Mouse (Mus musculus) hindbrain, embryonic 12.5 days (tissue): ENCODE measurements around the gene Jagn1. TPM values are rescaled to one million over a fixed set of nuclear protein-coding genes. Genes with fewer than 3 reads are reported as not detected.
A peak's percentile ranks its signal among the peaks of the same experiment; 100 is the strongest.

Experiments
- ATAC-seq: fragments of 200-750 bp; cut with Nextera tagmentation; 2 replicates; pipeline ENCODE4 v1.8.0; 2017; ENCODE audit warnings: moderate TSS enrichment; ENCODE audit not compliant: low FRiP score
- H3K27ac ChIP-seq: fragments of 300-500 bp; sonication (generic); 2 replicates; pipeline ENCODE4 v1.5.1; 2016; ENCODE audit warnings: mild to moderate bottlenecking
- H3K27me3 ChIP-seq: fragments of 300-500 bp; sonication (generic); 2 replicates; pipeline ENCODE4 v1.6.1; 2016; ENCODE audit warnings: mild to moderate bottlenecking
- H3K36me3 ChIP-seq: fragments of 300-500 bp; sonication (generic); 2 replicates; pipeline ENCODE4 v1.6.1; 2016; ENCODE audit warnings: mild to moderate bottlenecking
- H3K4me1 ChIP-seq: fragments of 300-500 bp; sonication (generic); 2 replicates; pipeline ENCODE4 v1.6.1; 2016
- H3K4me2 ChIP-seq: fragments of 300-500 bp; sonication (generic); replicated peaks from 2 replicates; pipeline ENCODE4 v1.6.1; 2016; ENCODE audit warnings: mild to moderate bottlenecking
- H3K4me3 ChIP-seq: fragments of 300-500 bp; sonication (generic); 2 replicates; pipeline ENCODE4 v1.5.1; 2016; ENCODE audit warnings: mild to moderate bottlenecking
- H3K9ac ChIP-seq: fragments of 300-500 bp; sonication (generic); 2 replicates; pipeline ENCODE4 v1.6.1; 2016; ENCODE audit warnings: mild to moderate bottlenecking, moderate library complexity
- H3K9me3 ChIP-seq: fragments of 300-500 bp; sonication (generic); replicated peaks from 2 replicates; pipeline ENCODE4 v1.6.1; 2016; ENCODE audit warnings: mild to moderate bottlenecking
- WGBS: fragments of 180-500 bp; shearing (Covaris S2); methylation state at CpG from one replicate; pipeline ENCODE4 v1.1.7; 2016; 5-methylcytosine and 5-hydroxymethylcytosine counted together
- polyA plus RNA-seq: library from polyadenylated mRNA; unstranded; fragments of >200 nt; fragmentation: Nextera tagmentation; extraction: Ambion mirVana; gene quantifications from 2 replicates; pipeline ENCODE4 v1.2.1, GENCODE M21; 2016

Gene Jagn1
- polyA plus RNA-seq, 1 experiment from 2014 or later, result 71.3 TPM

DNA sequence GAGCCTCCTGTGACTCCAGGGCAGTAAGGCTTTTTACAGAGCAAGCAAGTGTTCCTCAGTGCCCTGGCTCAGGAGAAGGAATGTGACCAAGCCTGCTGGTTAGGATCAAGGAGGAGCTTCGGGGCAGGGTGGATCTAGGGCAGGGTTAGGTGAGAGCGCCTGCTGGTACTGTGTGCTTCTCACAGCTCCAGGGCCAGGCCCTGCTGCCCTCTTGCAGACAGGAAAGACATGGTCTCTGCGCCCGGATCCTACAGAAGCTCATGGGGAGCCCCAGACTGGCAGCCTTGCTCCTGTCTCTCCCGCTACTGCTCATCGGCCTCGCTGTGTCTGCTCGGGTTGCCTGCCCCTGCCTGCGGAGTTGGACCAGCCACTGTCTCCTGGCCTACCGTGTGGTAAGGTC, 16.3 kb downstream of the Jagn1 start:
- Histone ChIP-seq H3K4me2 (no peak overlapping the region), H3K36me3 (no peaks in the 10 kb centered on the region), H3K27ac (no peak overlapping the region), H3K27me3 (peaks cover 5% of the 10 kb centered on the region; the same call in 1 of the 2 replicates), H3K4me3 (no peak overlapping the region), H3K9ac (no peak overlapping the region), H3K4me1 (no peaks in the 10 kb centered on the region), H3K9me3 (no peaks in the 10 kb centered on the region)
- no peak for ATAC-seq
- WGBS, result 70% methylated on average over 10 of the region's 10 CpGs

DNA sequence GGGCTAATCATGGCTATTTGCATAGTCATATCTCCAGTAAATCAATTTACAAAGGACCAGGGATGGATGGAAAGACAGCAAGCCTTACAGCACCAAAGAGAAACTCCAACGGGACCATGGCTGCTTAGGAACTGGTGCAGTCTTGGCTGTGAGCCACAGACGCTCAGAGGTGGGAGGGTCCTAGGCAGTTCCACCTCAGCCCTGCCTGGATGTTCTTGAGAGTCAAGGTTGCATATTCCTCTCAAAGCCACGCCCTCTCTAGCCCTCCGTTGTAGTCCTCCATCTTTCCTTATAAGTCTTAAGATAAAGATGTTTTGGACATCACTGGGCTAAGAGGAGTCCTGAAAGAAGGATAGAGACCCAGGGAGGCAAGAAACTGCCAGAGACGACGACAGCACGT, 21.7 kb downstream of the Jagn1 start:
- no peak overlapping the region for H3K4me2 ChIP-seq
- H3K9me3 ChIP-seq, result no peaks in the 10 kb centered on the region
- H3K36me3 ChIP-seq, result no peaks in the 10 kb centered on the region
- H3K9ac ChIP-seq, result no peak overlapping the region
- H3K27me3 ChIP-seq, result peaks cover 7% of the 10 kb centered on the region
- no peak overlapping the region for H3K4me3 ChIP-seq
- no peak for ATAC-seq
- no peak overlapping the region for H3K27ac ChIP-seq
- no peaks in the 10 kb centered on the region for H3K4me1 ChIP-seq
- WGBS, result 73% methylated on average over 7 of the region's 7 CpGs

- ATAC-seq, result no peak
- Histone ChIP-seq H3K4me3 (no peak overlapping the region), H3K9ac (no peak overlapping the region), H3K4me1 (peaks cover 9% of the 10 kb centered on the region), H3K9me3 (no peaks in the 10 kb centered on the region), H3K36me3 (no peaks in the 10 kb centered on the region), H3K27me3 (peaks cover 21% of the 10 kb centered on the region), H3K27ac (no peak overlapping the region), H3K4me2 (no peak overlapping the region)
- 40% methylated on average over 5 of the region's 5 CpGs for WGBS
Observed at GRCm38 (mm10) chr6:113465602-113466001, 23.2 kb downstream of the Jagn1 start.

DNA sequence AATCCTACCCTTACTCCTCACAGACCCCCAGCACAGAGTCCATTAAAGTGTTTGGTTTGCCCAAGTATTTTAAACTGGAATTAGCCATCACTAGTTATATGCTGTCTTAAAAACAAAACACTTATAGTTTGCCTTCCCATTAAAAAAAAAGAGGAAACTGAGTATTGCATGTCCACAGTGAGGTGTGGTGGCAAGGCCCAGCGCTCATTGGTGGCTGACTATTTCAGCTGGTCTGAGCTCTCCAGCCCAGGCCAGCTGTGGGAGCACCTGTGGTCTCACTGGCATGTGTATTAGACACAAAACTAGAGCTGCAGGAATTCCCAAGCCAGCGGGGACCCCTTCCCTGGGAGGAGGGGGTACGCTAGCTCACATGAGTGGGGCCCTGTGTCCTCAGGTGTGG, 26.1 kb downstream of the Jagn1 start:
- no peak overlapping the region for H3K4me3 ChIP-seq
- peaks cover 15% of the 10 kb centered on the region for H3K4me1 ChIP-seq
- no peaks in the 10 kb centered on the region for H3K36me3 ChIP-seq
- H3K4me2 ChIP-seq, result peak overlapping the region; percentile 62; the same call in 1 of the 2 replicates
- H3K27ac ChIP-seq, result no peak overlapping the region
- H3K9ac ChIP-seq, result no peak overlapping the region
- H3K27me3 ChIP-seq, result peaks cover 42% of the 10 kb centered on the region
- ATAC-seq, result 0 out of 2 replicates have a peak, but pooled peaks have one; percentile 8
- H3K9me3 ChIP-seq, result no peaks in the 10 kb centered on the region
- WGBS, result 70% methylated on average over 3 of the region's 3 CpGs

DNA sequence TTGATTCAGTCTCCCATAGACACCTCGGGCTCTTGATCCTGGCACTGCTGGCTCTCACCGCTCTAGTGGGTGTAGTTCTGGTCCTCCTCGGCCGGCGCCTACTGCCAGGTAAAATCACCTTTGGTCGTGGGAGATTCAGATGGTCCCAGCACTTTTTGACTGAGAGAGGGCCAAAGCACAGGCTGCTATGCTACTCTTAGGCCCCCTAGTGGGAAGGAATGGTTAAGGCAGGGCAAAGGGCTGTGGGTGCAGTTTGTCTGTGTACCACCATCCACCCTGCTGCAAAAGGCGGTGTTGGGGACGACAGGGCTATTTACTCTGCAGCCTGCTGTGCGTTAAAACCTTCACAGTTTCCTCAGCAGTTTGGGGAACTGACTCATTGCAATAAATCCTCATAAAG, 26.7 kb downstream of the Jagn1 start:
- H3K9me3 ChIP-seq, result no peaks in the 10 kb centered on the region
- no peak overlapping the region for H3K27ac ChIP-seq
- 8% methylated on average over 9 of the region's 9 CpGs for WGBS
- H3K4me2 ChIP-seq, result peak overlapping the region; percentile 62
- peaks cover 42% of the 10 kb centered on the region for H3K27me3 ChIP-seq
- peak overlapping the region; percentile 36 for H3K4me3 ChIP-seq
- no peaks in the 10 kb centered on the region for H3K36me3 ChIP-seq
- peak overlapping the region; percentile 10; the same call in 1 of the 2 replicates for H3K9ac ChIP-seq
- H3K4me1 ChIP-seq, result peaks cover 15% of the 10 kb centered on the region
- ATAC-seq, result peak; percentile 51

DNA sequence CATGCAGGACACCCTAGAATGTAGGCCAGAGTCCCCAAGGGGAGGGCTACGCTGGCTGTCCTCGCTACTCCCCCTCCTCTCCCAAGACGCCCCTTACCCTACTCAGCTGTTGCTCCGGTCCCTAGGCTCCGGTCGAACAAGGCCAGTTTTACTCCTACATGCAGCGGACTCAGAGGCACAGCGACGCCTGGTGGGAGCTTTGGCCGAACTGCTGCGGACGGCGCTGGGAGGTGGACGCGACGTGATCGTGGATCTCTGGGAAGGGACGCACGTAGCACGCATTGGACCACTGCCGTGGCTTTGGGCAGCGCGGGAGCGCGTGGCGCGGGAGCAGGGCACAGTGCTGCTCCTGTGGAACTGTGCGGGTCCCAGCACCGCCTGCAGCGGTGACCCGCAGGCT, 27.1 kb downstream of the Jagn1 start:
- H3K9me3 ChIP-seq, result no peaks in the 10 kb centered on the region
- peak overlapping the region; percentile 10 for H3K9ac ChIP-seq
- peak overlapping the region; percentile 62 for H3K4me2 ChIP-seq
- H3K27ac ChIP-seq, result no peak overlapping the region
- peak; percentile 72 for ATAC-seq
- under 1% methylated on average over 31 of the region's 31 CpGs for WGBS
- peak overlapping the region; percentile 36 for H3K4me3 ChIP-seq
- peaks cover 15% of the 10 kb centered on the region for H3K4me1 ChIP-seq
- H3K27me3 ChIP-seq, result peaks cover 42% of the 10 kb centered on the region
- no peaks in the 10 kb centered on the region for H3K36me3 ChIP-seq

GRCm38 (mm10) chr6:113471297-113471936, 29.0 kb downstream of the Jagn1 start, which contains the start of gene Il17rc:
Il17rc (plus strand) TSS chr6:113471427.
- Histone ChIP-seq H3K4me3 (no peak within 1 kb of the TSS), H3K4me1 (peaks cover 15% of the 10 kb centered on the region), H3K27me3 (peaks cover 40% of the 10 kb centered on the region), H3K9me3 (no peaks in the 10 kb centered on the region), H3K27ac (no peak within 1 kb of the TSS), H3K9ac (no peak within 1 kb of the TSS; the same call in 1 of the 2 replicates), H3K4me2 (peak within 1 kb of the TSS; percentile 27), H3K36me3 (no peaks in the 10 kb centered on the region)
- no peak for ATAC-seq
- 24% methylated on average over 12 of the region's 12 CpGs for WGBS

GRCm38 (mm10) chr6:113472061-113472460, 29.7 kb downstream of the Jagn1 start:
- Histone ChIP-seq H3K4me3 (no peak overlapping the region), H3K4me2 (no peak overlapping the region), H3K27me3 (peaks cover 40% of the 10 kb centered on the region), H3K9me3 (no peaks in the 10 kb centered on the region), H3K9ac (no peak overlapping the region), H3K36me3 (no peaks in the 10 kb centered on the region), H3K4me1 (peaks cover 15% of the 10 kb centered on the region), H3K27ac (no peak overlapping the region)
- no peak for ATAC-seq
- WGBS, result 68% methylated on average over 10 of the region's 10 CpGs

- Histone ChIP-seq H3K9ac (no peak overlapping the region), H3K9me3 (no peaks in the 10 kb centered on the region), H3K4me2 (no peak overlapping the region), H3K27me3 (peaks cover 40% of the 10 kb centered on the region), H3K36me3 (no peaks in the 10 kb centered on the region), H3K27ac (no peak overlapping the region), H3K4me1 (peaks cover 18% of the 10 kb centered on the region), H3K4me3 (no peak overlapping the region)
- no peak for ATAC-seq
- 79% methylated on average over 2 of the region's 2 CpGs for WGBS
Observed at GRCm38 (mm10) chr6:113473246-113473645, 30.9 kb downstream of the Jagn1 start.

GRCm38 (mm10) chr6:113473715-113474114, 31.3 kb downstream of the Jagn1 start:
- Histone ChIP-seq H3K4me2 (no peak overlapping the region), H3K27me3 (peaks cover 38% of the 10 kb centered on the region), H3K9ac (no peak overlapping the region), H3K9me3 (no peaks in the 10 kb centered on the region), H3K4me1 (peaks cover 18% of the 10 kb centered on the region), H3K36me3 (no peaks in the 10 kb centered on the region), H3K4me3 (no peak overlapping the region), H3K27ac (no peak overlapping the region)
- ATAC-seq, result no peak
- 90% methylated on average over 6 of the region's 6 CpGs for WGBS

DNA sequence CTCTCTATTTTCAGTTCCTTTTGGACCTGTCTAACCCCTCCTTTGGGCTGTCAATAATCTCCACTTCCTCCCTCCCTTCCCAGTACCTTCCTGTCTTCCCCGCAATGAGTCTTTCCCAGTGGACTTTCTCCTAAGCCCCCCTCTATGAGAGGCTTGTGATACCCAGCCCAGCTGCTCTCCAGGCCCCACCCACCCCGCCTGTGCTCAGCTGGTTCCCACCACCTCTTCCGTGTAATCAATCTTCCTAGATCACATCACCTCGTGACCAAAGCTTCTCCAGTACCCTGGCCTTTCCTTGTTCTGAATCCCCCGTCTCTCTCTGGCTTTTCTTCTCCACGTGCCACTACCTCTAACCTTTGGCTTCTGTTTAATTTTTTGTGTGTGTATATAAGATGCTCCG, 35.0 kb downstream of the Jagn1 start:
- Histone ChIP-seq H3K9me3 (no peaks in the 10 kb centered on the region), H3K9ac (no peak overlapping the region), H3K4me1 (peaks cover 7% of the 10 kb centered on the region), H3K27me3 (peaks cover 16% of the 10 kb centered on the region), H3K27ac (no peak overlapping the region), H3K4me3 (no peak overlapping the region), H3K36me3 (no peaks in the 10 kb centered on the region), H3K4me2 (no peak overlapping the region)
- WGBS, result 31% methylated on average over 7 of the region's 7 CpGs
- ATAC-seq, result peak; percentile 41; the same call in 1 of the 2 replicates

GRCm38 (mm10) chr6:113478906-113479305, 36.5 kb downstream of the Jagn1 start:
- H3K4me3 ChIP-seq, result no peak overlapping the region
- H3K9ac ChIP-seq, result no peak overlapping the region
- H3K36me3 ChIP-seq, result no peaks in the 10 kb centered on the region
- no peak for ATAC-seq
- 80% methylated on average over 10 of the region's 10 CpGs for WGBS
- peaks cover 16% of the 10 kb centered on the region for H3K27me3 ChIP-seq
- H3K9me3 ChIP-seq, result no peaks in the 10 kb centered on the region
- H3K27ac ChIP-seq, result no peak overlapping the region
- H3K4me1 ChIP-seq, result peaks cover 13% of the 10 kb centered on the region
- no peak overlapping the region for H3K4me2 ChIP-seq
